Mouse (Mus musculus): ENCODE data around the gene Irf2bpl. TPM values are rescaled to one million over a fixed set of nuclear protein-coding genes. Genes with fewer than 3 reads are reported as not detected.

Gene Irf2bpl
- polyA plus RNA-seq, 1 experiment from 2014 or later, result 43.9 TPM

DNA sequence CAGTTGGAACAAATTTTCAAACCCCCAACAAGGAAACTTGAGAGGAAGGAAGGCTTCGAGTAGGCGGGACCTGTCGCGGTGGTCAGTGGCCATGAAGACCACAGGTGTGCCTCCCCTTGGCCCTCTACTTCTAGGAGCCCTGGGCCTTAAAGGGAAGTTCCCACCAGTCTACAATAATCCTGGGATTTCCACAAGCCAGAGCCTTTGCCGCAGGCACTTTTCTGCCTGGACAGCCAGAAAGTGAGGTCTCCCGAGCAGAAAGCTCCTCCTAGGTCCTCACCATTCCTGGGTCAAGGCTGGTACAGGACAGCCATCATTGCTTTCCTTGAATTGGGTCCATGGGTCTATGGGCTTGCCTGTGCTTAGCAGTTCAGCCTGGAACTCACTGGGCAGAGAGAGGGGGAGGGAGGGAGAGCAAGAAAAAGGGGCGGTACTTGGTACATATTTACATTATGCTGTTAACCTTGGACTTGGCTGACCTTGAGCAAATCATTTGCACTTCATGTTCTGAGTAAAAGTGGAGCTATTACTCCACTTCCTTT, 4.6 kb upstream of the Irf2bpl start:
- peak overlapping the region; percentile 38 for H3K9ac ChIP-seq
- H3K4me2 ChIP-seq, result peak overlapping the region; percentile 56
- peak overlapping the region; percentile 100 for H3K27ac ChIP-seq
- H3K4me3 ChIP-seq (replicated peaks), result peak overlapping the region; percentile 33
- no peak for ATAC-seq (replicated peaks; ENCODE audit: low FRiP score)
- no peaks in the 10 kb centered on the region for H3K27me3 ChIP-seq
- 6% methylated on average over 7 of the region's 7 CpGs for WGBS
- H3K4me1 ChIP-seq, result peaks cover 92% of the 10 kb centered on the region
- no peaks in the 10 kb centered on the region for H3K36me3 ChIP-seq
- no peaks in the 10 kb centered on the region for H3K9me3 ChIP-seq (replicated peaks)

- peak overlapping the region; percentile 38 for H3K9ac ChIP-seq
- peak; percentile 72 for ATAC-seq (replicated peaks; ENCODE audit: low FRiP score)
- H3K4me1 ChIP-seq, result peaks cover 85% of the 10 kb centered on the region
- H3K36me3 ChIP-seq, result no peaks in the 10 kb centered on the region
- H3K4me2 ChIP-seq, result peak overlapping the region; percentile 56
- H3K4me3 ChIP-seq (replicated peaks), result peak overlapping the region; percentile 33
- WGBS, result under 1% methylated on average over 47 of the region's 47 CpGs
- H3K27ac ChIP-seq, result peak overlapping the region; percentile 100
- H3K27me3 ChIP-seq, result no peaks in the 10 kb centered on the region
- no peaks in the 10 kb centered on the region for H3K9me3 ChIP-seq (replicated peaks)
Measured at GRCm38 (mm10) chr12:86888130-86889069, 3.8 kb upstream of the Irf2bpl start.

DNA sequence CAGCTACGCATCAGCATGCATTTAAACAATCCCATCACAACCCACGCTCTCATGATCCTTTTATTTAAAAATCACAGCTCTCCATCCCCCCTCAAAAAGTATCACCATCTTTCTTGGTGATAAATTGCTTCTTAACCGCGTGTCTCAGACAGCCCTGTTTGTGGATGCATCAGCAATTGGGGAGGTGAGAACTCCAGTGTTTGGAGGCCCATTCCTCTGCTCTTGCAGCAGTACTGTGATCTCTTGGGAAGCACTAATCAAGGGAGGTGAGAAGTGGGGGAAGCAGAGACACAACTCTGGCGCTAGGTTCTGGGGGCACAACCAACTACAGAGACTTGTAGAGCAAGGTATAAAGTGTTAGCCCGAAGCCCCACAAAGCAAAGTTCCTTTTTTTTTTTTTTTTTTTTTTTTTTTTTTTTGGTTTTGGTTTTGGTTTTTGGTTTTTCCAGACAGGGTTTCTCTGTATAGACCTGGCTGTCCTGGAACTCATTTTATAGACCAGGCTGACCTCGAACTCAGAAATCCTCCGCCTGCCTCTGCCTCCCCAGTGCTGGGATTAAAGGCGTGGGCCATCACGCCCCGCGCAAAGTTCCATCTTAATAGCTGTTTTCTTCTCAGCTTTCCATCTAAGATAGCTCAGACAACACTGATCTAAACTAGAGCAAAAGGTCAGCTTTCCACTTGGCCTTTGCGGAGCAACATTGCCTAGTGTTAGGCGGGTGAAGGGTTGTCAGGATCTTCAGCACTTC, 3.0 kb upstream of the Irf2bpl start:
- ATAC-seq (replicated peaks; ENCODE audit: low FRiP score), result no peak
- Histone ChIP-seq H3K4me1 (peaks cover 81% of the 10 kb centered on the region), H3K27me3 (no peaks in the 10 kb centered on the region), H3K4me2 (peak overlapping the region; percentile 56), H3K9ac (peak overlapping the region; percentile 38; the same call in 1 of the 2 replicates), H3K4me3 (replicated peaks) (peak overlapping the region; percentile 33), H3K36me3 (no peaks in the 10 kb centered on the region), H3K27ac (peak overlapping the region; percentile 100), H3K9me3 (replicated peaks) (no peaks in the 10 kb centered on the region)
- WGBS, result 33% methylated on average over 14 of the region's 14 CpGs

DNA sequence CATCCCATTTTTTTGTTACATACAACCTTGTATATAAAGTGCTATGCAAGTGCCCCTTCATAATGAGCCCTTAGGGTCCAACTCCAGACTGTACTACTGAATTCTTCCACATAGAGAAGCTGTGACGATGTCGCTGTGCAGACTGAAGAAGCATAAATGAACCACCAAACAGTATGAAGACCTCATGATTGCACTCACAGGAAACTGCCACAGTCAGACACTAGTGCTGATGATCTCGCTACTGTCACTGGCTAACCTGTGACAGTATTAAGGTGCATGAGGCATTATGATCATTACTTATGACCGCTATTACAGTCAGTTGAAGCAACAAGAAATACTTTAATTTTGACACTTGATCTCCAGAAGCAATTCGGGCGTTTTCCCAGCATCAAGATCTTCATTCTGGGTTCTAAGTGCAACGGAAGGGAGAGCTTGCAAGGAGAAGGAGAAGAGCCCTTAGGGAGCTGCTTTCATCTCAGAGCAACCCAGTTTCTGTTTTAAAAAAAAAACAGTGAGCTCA, 1.9 kb upstream of the Irf2bpl start:
- no peak overlapping the region for H3K4me2 ChIP-seq
- no peaks in the 10 kb centered on the region for H3K36me3 ChIP-seq
- no peak overlapping the region for H3K9ac ChIP-seq
- no peaks in the 10 kb centered on the region for H3K9me3 ChIP-seq (replicated peaks)
- peaks cover 79% of the 10 kb centered on the region for H3K4me1 ChIP-seq
- H3K4me3 ChIP-seq (replicated peaks), result no peak overlapping the region
- no peaks in the 10 kb centered on the region for H3K27me3 ChIP-seq
- no peak for ATAC-seq (replicated peaks; ENCODE audit: low FRiP score)
- H3K27ac ChIP-seq, result peak overlapping the region; percentile 100
- 75% methylated on average over 7 of the region's 7 CpGs for WGBS

DNA sequence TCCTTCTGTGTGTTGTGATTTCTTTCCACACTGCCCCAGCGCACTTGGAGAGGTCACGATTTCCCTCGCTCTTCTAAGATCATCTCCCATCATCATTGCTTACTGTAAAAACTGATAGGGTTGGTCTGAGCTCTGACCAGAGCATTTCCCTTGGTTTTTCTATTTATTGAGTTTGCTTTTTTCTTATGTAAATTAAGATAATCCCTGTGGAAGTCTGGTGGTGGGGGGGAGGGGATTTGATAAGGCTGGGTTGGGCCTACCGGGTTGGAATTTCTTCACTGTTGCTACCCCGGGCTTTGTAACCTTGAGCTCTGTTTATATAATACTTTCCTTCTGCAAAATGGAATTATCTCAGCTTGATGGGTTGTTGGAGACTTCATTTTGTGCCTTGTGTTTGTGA, 1.1 kb upstream of the Irf2bpl start:
- Histone ChIP-seq H3K4me3 (replicated peaks) (peak overlapping the region; percentile 90; the same call in 1 of the 2 replicates), H3K36me3 (no peaks in the 10 kb centered on the region), H3K27ac (peak overlapping the region; percentile 100), H3K4me1 (peaks cover 74% of the 10 kb centered on the region), H3K9ac (no peak overlapping the region), H3K9me3 (replicated peaks) (no peaks in the 10 kb centered on the region), H3K4me2 (peak overlapping the region; percentile 88), H3K27me3 (no peaks in the 10 kb centered on the region)
- whole genome bisulfite sequencing, result 31% methylated on average over 5 of the region's 5 CpGs
- ATAC-seq (replicated peaks; ENCODE audit: low FRiP score), result no peak

DNA sequence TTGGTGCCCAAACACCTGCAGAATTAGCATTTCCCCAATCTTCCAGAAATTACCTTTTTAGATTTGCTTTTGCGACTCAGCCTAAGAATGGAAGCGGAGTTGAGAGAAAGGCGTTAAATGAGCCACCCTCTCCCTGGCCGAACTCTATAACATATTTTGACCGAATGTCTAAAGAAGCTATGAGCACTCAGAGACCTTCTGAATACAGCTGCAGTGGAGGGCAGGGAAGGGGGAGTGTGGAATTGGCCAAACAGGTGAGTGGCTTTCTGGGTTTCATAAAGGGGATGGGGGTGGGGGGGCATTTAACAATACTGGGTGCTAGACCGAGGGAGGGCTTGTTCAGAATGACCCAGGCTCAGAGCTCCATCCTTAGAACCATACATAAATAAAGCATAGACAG, 738 bp upstream of the Irf2bpl start:
- no peaks in the 10 kb centered on the region for H3K9me3 ChIP-seq (replicated peaks)
- H3K27me3 ChIP-seq, result no peaks in the 10 kb centered on the region
- peak overlapping the region; percentile 90 for H3K4me3 ChIP-seq (replicated peaks)
- H3K4me2 ChIP-seq, result peak overlapping the region; percentile 88
- no peak for ATAC-seq (replicated peaks; ENCODE audit: low FRiP score)
- H3K4me1 ChIP-seq, result peaks cover 74% of the 10 kb centered on the region
- WGBS, result 3% methylated on average over 6 of the region's 6 CpGs
- peak overlapping the region; percentile 37; the same call in 1 of the 2 replicates for H3K9ac ChIP-seq
- no peaks in the 10 kb centered on the region for H3K36me3 ChIP-seq
- H3K27ac ChIP-seq, result peak overlapping the region; percentile 100

GRCm38 (mm10) chr12:86883280-86884196, 1.1 kb downstream of the Irf2bpl start:
- WGBS, result under 1% methylated on average over 80 of the region's 84 CpGs
- H3K27ac ChIP-seq, result peak overlapping the region; percentile 100
- H3K4me3 ChIP-seq (replicated peaks), result peak overlapping the region; percentile 90
- peak overlapping the region; percentile 88 for H3K4me2 ChIP-seq
- peak overlapping the region; percentile 99 for H3K9ac ChIP-seq
- ATAC-seq (replicated peaks; ENCODE audit: low FRiP score), result no peak; the same call in 1 of the 2 replicates
- no peaks in the 10 kb centered on the region for H3K27me3 ChIP-seq
- no peaks in the 10 kb centered on the region for H3K9me3 ChIP-seq (replicated peaks)
- peaks cover 73% of the 10 kb centered on the region for H3K4me1 ChIP-seq
- H3K36me3 ChIP-seq, result 0 out of 2 replicates have a peak, but pooled peaks cover 2% of the 10 kb centered on the region

- WGBS, result 1% methylated on average over 24 of the region's 24 CpGs
Measured at GRCm38 (mm10) chr12:86883019-86883279, 1.6 kb downstream of the Irf2bpl start.

DNA sequence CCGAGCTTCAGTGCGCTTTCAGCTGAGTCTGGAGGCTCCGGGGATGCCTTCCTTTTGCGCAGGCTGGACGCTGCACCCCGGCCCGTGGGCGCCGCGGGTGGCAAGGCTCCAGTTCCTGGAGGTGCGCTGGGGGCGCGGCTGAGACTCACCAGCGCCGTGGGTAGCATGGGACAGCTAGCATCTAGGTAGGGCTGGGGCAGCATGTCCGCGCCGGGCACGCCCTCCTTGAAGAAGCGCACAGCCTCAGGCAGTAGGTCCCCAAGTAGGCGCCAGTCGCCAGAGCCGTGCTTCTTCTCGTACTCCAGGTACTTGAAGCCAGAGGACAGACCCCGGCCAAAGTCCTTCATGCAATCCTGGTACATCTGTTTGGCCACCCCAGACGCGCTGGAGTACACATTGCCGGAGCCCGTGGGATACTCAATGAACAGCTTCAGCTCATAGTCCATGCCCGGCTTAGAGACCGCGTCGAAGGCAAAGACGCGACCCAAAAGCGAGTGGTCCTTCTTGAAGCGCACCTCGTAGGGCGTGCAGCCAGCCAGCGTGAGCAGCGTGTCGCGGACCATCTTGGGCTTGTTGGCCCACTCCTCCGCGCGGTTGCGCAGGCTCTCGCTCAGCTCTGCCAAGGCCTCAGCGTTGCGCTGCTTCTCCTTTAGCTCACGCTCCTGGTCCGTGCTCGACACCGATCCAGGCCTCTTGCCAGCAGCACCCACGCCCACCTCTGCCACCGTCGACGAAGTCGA, 2.1 kb downstream of the Irf2bpl start:
- Histone ChIP-seq H3K27me3 (no peaks in the 10 kb centered on the region), H3K27ac (peak overlapping the region; percentile 100), H3K4me1 (peaks cover 70% of the 10 kb centered on the region), H3K9ac (peak overlapping the region; percentile 99), H3K4me3 (replicated peaks) (peak overlapping the region; percentile 90), H3K9me3 (replicated peaks) (no peaks in the 10 kb centered on the region), H3K36me3 (0 out of 2 replicates have a peak, but pooled peaks cover 2% of the 10 kb centered on the region), H3K4me2 (peak overlapping the region; percentile 88)
- WGBS, result under 1% methylated on average over 59 of the region's 59 CpGs
- ATAC-seq (replicated peaks; ENCODE audit: low FRiP score), result no peak

More at GRCm38 (mm10) chr12:86883019-86883279, 1.6 kb downstream of the Irf2bpl start:
- ATAC-seq (replicated peaks; ENCODE audit: low FRiP score), result no peak
- no peaks in the 10 kb centered on the region for H3K9me3 ChIP-seq (replicated peaks)
- H3K27me3 ChIP-seq, result no peaks in the 10 kb centered on the region
- 0 out of 2 replicates have a peak, but pooled peaks cover 2% of the 10 kb centered on the region for H3K36me3 ChIP-seq
- peaks cover 73% of the 10 kb centered on the region for H3K4me1 ChIP-seq
- peak overlapping the region; percentile 88 for H3K4me2 ChIP-seq
- peak overlapping the region; percentile 99 for H3K9ac ChIP-seq
- peak overlapping the region; percentile 100 for H3K27ac ChIP-seq
- peak overlapping the region; percentile 90 for H3K4me3 ChIP-seq (replicated peaks)

GRCm38 (mm10) chr12:86881809-86882278, 2.8 kb downstream of the Irf2bpl start:
- no peak for ATAC-seq (replicated peaks; ENCODE audit: low FRiP score)
- Histone ChIP-seq H3K27me3 (no peaks in the 10 kb centered on the region), H3K4me3 (replicated peaks) (peak overlapping the region; percentile 90), H3K4me2 (peak overlapping the region; percentile 88), H3K36me3 (0 out of 2 replicates have a peak, but pooled peaks cover 2% of the 10 kb centered on the region), H3K9ac (peak overlapping the region; percentile 99), H3K27ac (peak overlapping the region; percentile 100), H3K4me1 (peaks cover 64% of the 10 kb centered on the region), H3K9me3 (replicated peaks) (no peaks in the 10 kb centered on the region)
- WGBS, result 7% methylated on average over 33 of the region's 33 CpGs
